Mouse (Mus musculus) heart, postnatal 0 days (tissue): ENCODE measurements around the gene Cnot6. TPM values are rescaled to one million over a fixed set of nuclear protein-coding genes. Genes with fewer than 3 reads are reported as not detected.

Experiments
- ATAC-seq: fragments of 200-750 bp; cut with Nextera tagmentation; 2 replicates; pipeline ENCODE4 v1.8.0; 2017; ENCODE audit warnings: low read depth, moderate number of reproducible peaks, moderate library complexity; ENCODE audit not compliant: insufficient read depth
- DNase-seq: peaks from one replicate; pipeline ENCODE4 v3.0.0-alpha.2; 2016; ENCODE audit warnings: low spot score
- H3K27ac ChIP-seq: fragments of 300-500 bp; sonication (generic); 2 replicates; pipeline ENCODE4 v1.5.1; 2014; ENCODE audit warnings: low read depth, mild to moderate bottlenecking
- H3K27me3 ChIP-seq: fragments of 300-500 bp; sonication (generic); 2 replicates; pipeline ENCODE4 v1.6.1; 2014; ENCODE audit warnings: low read length, mixed read lengths; ENCODE audit not compliant: control insufficient read depth, insufficient read depth
- H3K36me3 ChIP-seq: fragments of 300-500 bp; sonication (generic); replicated peaks from 2 replicates; pipeline ENCODE4 v1.6.1; 2014; ENCODE audit warnings: low read length, mixed read lengths; ENCODE audit not compliant: control insufficient read depth, insufficient read depth
- H3K4me1 ChIP-seq: fragments of 300-500 bp; sonication (generic); 2 replicates; pipeline ENCODE4 v1.6.1; 2014; ENCODE audit warnings: antibody characterized with exemption; ENCODE audit not compliant: control insufficient read depth, insufficient read depth
- H3K4me2 ChIP-seq: fragments of 300-500 bp; sonication (generic); 2 replicates; pipeline ENCODE4 v1.6.1; 2014; ENCODE audit warnings: low read depth, mild to moderate bottlenecking, low read length, moderate library complexity
- H3K4me3 ChIP-seq: fragments of 300-500 bp; sonication (generic); 2 replicates; pipeline ENCODE4 v1.5.1; 2014; ENCODE audit warnings: low read depth, low read length
- H3K9ac ChIP-seq: fragments of 300-500 bp; sonication (generic); replicated peaks from 2 replicates; pipeline ENCODE4 v1.6.1; 2014; ENCODE audit warnings: low read depth, low read length, mixed read lengths
- H3K9me3 ChIP-seq: fragments of 300-500 bp; sonication (generic); replicated peaks from 2 replicates; pipeline ENCODE4 v1.6.1; 2016; ENCODE audit warnings: low read length; ENCODE audit not compliant: control insufficient read depth
- CTCF ChIP-seq: IDR thresholded peaks from 2 replicates; pipeline ENCODE4 v1.5.1; 2016; ENCODE audit warnings: antibody characterized with exemption, control low read depth, low read depth
- EP300 ChIP-seq: IDR thresholded peaks from 2 replicates; pipeline ENCODE4 v1.6.1; 2016; ENCODE audit warnings: antibody characterized with exemption, low read depth
- whole genome bisulfite sequencing: fragments of 180-500 bp; shearing (Covaris S2); extraction: QIAGEN DNeasy Blood & Tissue Kit; methylation state at CpG from one replicate; pipeline ENCODE4 v1.1.7; 2014; 5-methylcytosine and 5-hydroxymethylcytosine counted together
- polyA plus RNA-seq: library from polyadenylated mRNA; unstranded; fragments of >200 nt; fragmentation: Nextera tagmentation; extraction: Ambion mirVana; gene quantifications from 2 replicates; pipeline ENCODE4 v1.2.1, GENCODE M21; 2015
- total RNA-seq: library from RNA; depleted of rRNA; stranded (reverse); fragments of >200 nt; gene quantifications from 2 replicates; pipeline ENCODE4 v1.2.3, GENCODE M21; 2014; ENCODE audit warnings: low replicate concordance

Gene Cnot6
- total and polyA plus RNA-seq, 2 experiments from 2014 or later, result 19.6 to 21.4 TPM

DNA sequence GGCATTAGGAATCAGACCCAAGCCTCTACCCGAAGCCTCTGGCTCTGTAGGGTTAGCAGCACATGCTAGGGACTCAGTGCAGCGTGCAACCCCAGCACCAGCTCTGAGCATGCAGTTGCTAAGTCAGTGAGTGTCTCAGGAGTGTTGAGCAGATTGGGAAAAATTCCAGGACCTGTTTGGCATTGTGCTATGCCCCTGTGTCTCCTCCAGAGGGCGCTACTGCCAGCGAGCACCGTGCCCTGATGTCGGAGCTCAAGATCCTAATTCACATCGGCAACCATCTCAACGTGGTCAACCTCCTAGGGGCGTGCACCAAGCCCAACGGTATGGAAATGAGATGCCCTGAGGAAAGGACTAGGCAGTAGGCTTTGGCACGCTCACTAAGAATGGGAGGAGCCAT is 76.1 kb downstream of the Cnot6 start:
- H3K4me3 ChIP-seq, result no peak overlapping the region

GRCm38 (mm10) chr11:49635671-49636070 is 76.9 kb downstream of the Cnot6 start:
- Histone ChIP-seq H3K9ac (no peak overlapping the region), H3K4me3 (no peak overlapping the region), H3K27ac (no peak overlapping the region), H3K4me2 (no peak overlapping the region), H3K4me1 (peaks cover 6% of the 10 kb centered on the region; the same call in 1 of the 2 replicates), H3K27me3 (peaks cover 31% of the 10 kb centered on the region), H3K36me3 (no peaks in the 10 kb centered on the region), H3K9me3 (no peaks in the 10 kb centered on the region)
- DNase-seq (no peak), ATAC-seq (no peak)
- 56% methylated on average over 6 of the region's 6 CpGs for WGBS
- no peak for TF ChIP-seq CTCF
- TF ChIP-seq EP300, result no peak

More for the DNA sequence above, 76.1 kb downstream of the Cnot6 start:
- Histone ChIP-seq H3K4me1 (peaks cover 6% of the 10 kb centered on the region; the same call in 1 of the 2 replicates), H3K36me3 (no peaks in the 10 kb centered on the region), H3K9ac (no peak overlapping the region), H3K27ac (no peak overlapping the region), H3K9me3 (no peaks in the 10 kb centered on the region), H3K27me3 (peaks cover 31% of the 10 kb centered on the region), H3K4me2 (peak overlapping the region; percentile 25; the same call in 1 of the 2 replicates)
- DNase-seq (peak; percentile 32), ATAC-seq (peak; percentile 61; the same call in 1 of the 2 replicates)
- TF ChIP-seq CTCF (peak; percentile 64), EP300 (no peak)
- WGBS, result 14% methylated on average over 11 of the region's 11 CpGs

DNA sequence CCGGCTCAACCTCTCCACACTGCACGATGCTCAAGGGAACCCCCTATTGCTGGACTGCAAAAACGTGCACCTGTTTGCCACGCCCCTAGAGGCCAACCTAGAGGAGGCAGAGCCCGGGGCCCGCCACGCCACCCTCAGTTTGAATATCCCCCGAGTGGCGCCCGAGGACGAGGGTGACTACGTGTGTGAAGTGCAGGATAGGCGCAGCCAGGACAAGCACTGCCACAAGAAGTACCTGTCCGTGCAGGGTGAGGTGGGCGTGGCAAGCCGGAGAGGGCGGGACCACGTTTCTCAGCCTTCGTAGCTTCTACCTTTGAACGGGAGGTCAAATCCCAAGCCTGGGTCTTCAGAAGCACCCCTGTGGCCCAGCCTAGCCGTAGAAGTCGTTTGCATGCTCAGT is 78.4 kb downstream of the Cnot6 start:
- no peak overlapping the region for H3K27ac ChIP-seq
- DNase-seq (no peak), ATAC-seq (no peak)
- H3K4me1 ChIP-seq, result peaks cover 6% of the 10 kb centered on the region; the same call in 1 of the 2 replicates
- H3K9ac ChIP-seq, result no peak overlapping the region
- peak overlapping the region; percentile 11; the same call in 1 of the 2 replicates for H3K4me3 ChIP-seq
- WGBS, result 36% methylated on average over 22 of the region's 22 CpGs
- H3K27me3 ChIP-seq, result peaks cover 31% of the 10 kb centered on the region
- H3K9me3 ChIP-seq, result no peaks in the 10 kb centered on the region
- H3K36me3 ChIP-seq, result no peaks in the 10 kb centered on the region
- TF ChIP-seq CTCF (no peak), EP300 (no peak)
- H3K4me2 ChIP-seq, result peak overlapping the region; percentile 37

- H3K4me2 ChIP-seq, result no peak overlapping the region
- peak overlapping the region; percentile 15; the same call in 1 of the 2 replicates for H3K27ac ChIP-seq
- peaks cover 6% of the 10 kb centered on the region; the same call in 1 of the 2 replicates for H3K4me1 ChIP-seq
- H3K9ac ChIP-seq, result no peak overlapping the region
- H3K9me3 ChIP-seq, result no peaks in the 10 kb centered on the region
- H3K4me3 ChIP-seq, result no peak overlapping the region
- 50% methylated on average over 2 of the region's 2 CpGs for WGBS
- peak; percentile 33; the same call in 1 of the 2 replicates for ATAC-seq
- no peak for TF ChIP-seq EP300
- TF ChIP-seq CTCF, result no peak
- H3K27me3 ChIP-seq, result peaks cover 31% of the 10 kb centered on the region
- no peaks in the 10 kb centered on the region for H3K36me3 ChIP-seq
- no peak for DNase-seq
These were observed 80.3 kb downstream of the Cnot6 start for GRCm38 (mm10) chr11:49632256-49632655.

GRCm38 (mm10) chr11:49631154-49631553 is 81.4 kb downstream of the Cnot6 start:
- H3K36me3 ChIP-seq, result no peaks in the 10 kb centered on the region
- H3K27ac ChIP-seq, result no peak overlapping the region
- peaks cover 6% of the 10 kb centered on the region; the same call in 1 of the 2 replicates for H3K4me1 ChIP-seq
- H3K9ac ChIP-seq, result no peak overlapping the region
- TF ChIP-seq EP300, result no peak
- TF ChIP-seq CTCF, result peak; percentile 69
- no peak overlapping the region for H3K4me3 ChIP-seq
- H3K27me3 ChIP-seq, result peaks cover 31% of the 10 kb centered on the region
- DNase-seq (peak; percentile 56), ATAC-seq (no peak; the same call in 1 of the 2 replicates)
- WGBS, result 19% methylated on average over 3 of the region's 3 CpGs
- H3K4me2 ChIP-seq, result no peak overlapping the region
- H3K9me3 ChIP-seq, result no peaks in the 10 kb centered on the region

DNA sequence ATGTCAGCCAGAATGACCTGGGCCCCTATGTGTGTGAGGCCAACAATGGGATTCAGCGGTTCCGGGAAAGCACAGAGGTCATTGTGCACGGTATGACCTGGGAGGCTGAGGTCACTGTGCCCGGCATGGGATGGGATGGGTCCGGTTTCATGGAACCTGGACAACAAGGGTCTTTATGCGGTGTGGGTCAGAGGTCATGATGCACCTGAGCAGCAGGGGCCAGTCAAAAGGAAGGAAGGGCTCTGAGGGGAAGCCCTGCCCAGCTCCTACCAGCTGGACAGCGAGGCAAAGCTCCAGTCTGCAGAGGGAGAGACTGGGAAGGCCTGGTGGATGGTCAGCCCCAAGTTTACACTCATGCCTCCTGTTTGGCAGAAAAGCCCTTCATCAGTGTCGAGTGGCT is 85.8 kb downstream of the Cnot6 start:
- no peak overlapping the region for H3K27ac ChIP-seq
- H3K9ac ChIP-seq, result no peak overlapping the region
- WGBS, result 80% methylated on average over 8 of the region's 8 CpGs
- no peak overlapping the region for H3K4me3 ChIP-seq
- no peaks in the 10 kb centered on the region for H3K9me3 ChIP-seq
- H3K36me3 ChIP-seq, result no peaks in the 10 kb centered on the region
- 0 out of 2 replicates have a peak, but pooled peaks cover 3% of the 10 kb centered on the region for H3K27me3 ChIP-seq
- ATAC-seq (no peak), DNase-seq (no peak)
- H3K4me1 ChIP-seq, result no peaks in the 10 kb centered on the region; the same call in 1 of the 2 replicates
- H3K4me2 ChIP-seq, result no peak overlapping the region
- TF ChIP-seq CTCF, result no peak
- no peak for TF ChIP-seq EP300
